Mouse (Mus musculus) lung, embryonic 16.5 days (tissue): ENCODE measurements at regions not wholly inside any gene's neighbourhood (a gene's known extent, or its start where the extent isn't known, plus 50 kb on each side); places are given as distances from the start of the nearest gene placed in this dataset.

ENCODE experiments used
- ATAC-seq: fragments of 200-750 bp; cut with Nextera tagmentation; 2 replicates; pipeline ENCODE4 v1.8.0; 2017; ENCODE audit warnings: low read depth, mild to moderate bottlenecking, moderate library complexity
- H3K27ac ChIP-seq: fragments of 300-500 bp; sonication (generic); 2 replicates; pipeline ENCODE4 v1.5.1; 2014; ENCODE audit warnings: mild to moderate bottlenecking, control low read depth, low read length
- H3K27me3 ChIP-seq: fragments of 300-500 bp; sonication (generic); 2 replicates; pipeline ENCODE4 v1.6.1; 2014; ENCODE audit warnings: low read depth, low read length, mixed read lengths; ENCODE audit not compliant: control insufficient read depth, insufficient read depth
- H3K36me3 ChIP-seq: fragments of 300-500 bp; sonication (generic); 2 replicates; pipeline ENCODE4 v1.6.1; 2014; ENCODE audit warnings: low read length; ENCODE audit not compliant: control insufficient read depth, insufficient read depth
- H3K4me1 ChIP-seq: fragments of 300-500 bp; sonication (generic); replicated peaks from 2 replicates; pipeline ENCODE4 v1.6.1; 2014; ENCODE audit warnings: low read length, mixed read lengths; ENCODE audit not compliant: control insufficient read depth, insufficient read depth
- H3K4me2 ChIP-seq: fragments of 300-500 bp; sonication (generic); 2 replicates; pipeline ENCODE4 v1.6.1; 2014; ENCODE audit warnings: low read depth, low read length, control low read depth
- H3K4me3 ChIP-seq: fragments of 300-500 bp; sonication (generic); 2 replicates; pipeline ENCODE4 v1.5.1; 2014; ENCODE audit warnings: mild to moderate bottlenecking, low read length, control low read depth
- H3K9ac ChIP-seq: fragments of 300-500 bp; sonication (generic); 2 replicates; pipeline ENCODE4 v1.6.1; 2014; ENCODE audit warnings: low read length, control low read depth
- H3K9me3 ChIP-seq: fragments of 300-500 bp; sonication (generic); 2 replicates; pipeline ENCODE4 v1.6.1; 2016; ENCODE audit warnings: low read length; ENCODE audit not compliant: control insufficient read depth
- WGBS: fragments of 180-500 bp; shearing (Covaris S2); extraction: QIAGEN DNeasy Blood & Tissue Kit; methylation state at CpG from one replicate; pipeline ENCODE4 v1.1.7; 2014; 5-methylcytosine and 5-hydroxymethylcytosine counted together

DNA sequence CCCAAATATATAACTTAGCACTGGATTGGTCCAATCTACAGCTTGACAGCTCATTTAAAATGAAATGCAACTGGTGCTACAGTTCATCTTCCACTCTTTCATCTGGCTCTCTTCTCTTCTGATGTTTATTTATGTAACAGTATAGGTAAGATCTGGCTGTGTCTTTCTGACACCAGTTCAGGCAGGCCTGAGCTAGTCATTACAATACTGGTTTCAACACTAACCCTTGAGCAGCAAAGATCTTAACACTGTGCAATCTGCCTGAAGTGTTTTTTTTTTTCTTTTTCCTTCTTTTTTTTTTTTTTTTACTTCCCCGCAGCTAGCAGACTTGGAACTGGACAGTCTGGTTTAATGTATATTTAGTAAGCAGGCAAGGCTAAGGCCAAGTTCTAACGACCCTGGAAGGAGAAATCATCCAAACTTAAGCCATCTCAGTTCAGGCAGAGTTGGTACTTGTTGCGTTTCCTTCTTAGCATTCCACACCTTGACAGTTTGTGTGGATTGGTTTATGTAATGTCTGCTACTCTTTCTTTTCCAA lies 342.8 kb upstream of the Rgmb start:
- H3K36me3 ChIP-seq = no peaks in the 10 kb centered on the region
- no peaks in the 10 kb centered on the region for H3K9me3 ChIP-seq
- H3K27me3 ChIP-seq = no peaks in the 10 kb centered on the region
- peak; percentile 59; the same call in 1 of the 2 replicates for ATAC-seq
- H3K4me3 ChIP-seq = no peak overlapping the region
- 28% methylated on average over 3 of the region's 3 CpGs for WGBS
- no peak overlapping the region for H3K9ac ChIP-seq
- no peak overlapping the region for H3K27ac ChIP-seq
- 0 out of 2 replicates have a peak, but pooled peaks cover 6% of the 10 kb centered on the region for H3K4me1 ChIP-seq
- H3K4me2 ChIP-seq = no peak overlapping the region

DNA sequence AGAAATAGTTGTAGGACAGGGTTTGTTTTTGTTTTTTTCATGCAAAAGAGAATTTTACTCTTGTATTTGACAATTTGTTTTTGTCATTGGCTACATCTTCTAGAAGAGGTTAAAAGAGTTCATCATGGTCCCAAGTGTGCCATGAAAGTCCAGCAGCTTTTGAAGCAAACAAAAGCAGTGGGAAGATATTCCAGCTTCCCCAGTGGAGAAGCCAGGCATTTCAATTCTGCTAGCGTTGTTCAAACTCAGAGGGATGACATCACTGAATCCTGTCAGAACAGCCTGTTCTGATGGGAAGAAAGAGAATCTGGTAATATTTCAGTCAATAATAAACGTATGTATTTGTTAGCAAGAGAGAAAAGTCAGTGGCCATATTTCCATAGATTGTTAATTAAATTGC lies 335.9 kb upstream of the Rgmb start:
- WGBS = 57% methylated on average over 2 of the region's 2 CpGs
- Histone ChIP-seq H3K4me1 (no peaks in the 10 kb centered on the region), H3K36me3 (no peaks in the 10 kb centered on the region), H3K9ac (no peak overlapping the region), H3K27ac (no peak overlapping the region), H3K9me3 (no peaks in the 10 kb centered on the region), H3K4me2 (no peak overlapping the region), H3K27me3 (no peaks in the 10 kb centered on the region), H3K4me3 (no peak overlapping the region)
- ATAC-seq = no peak

DNA sequence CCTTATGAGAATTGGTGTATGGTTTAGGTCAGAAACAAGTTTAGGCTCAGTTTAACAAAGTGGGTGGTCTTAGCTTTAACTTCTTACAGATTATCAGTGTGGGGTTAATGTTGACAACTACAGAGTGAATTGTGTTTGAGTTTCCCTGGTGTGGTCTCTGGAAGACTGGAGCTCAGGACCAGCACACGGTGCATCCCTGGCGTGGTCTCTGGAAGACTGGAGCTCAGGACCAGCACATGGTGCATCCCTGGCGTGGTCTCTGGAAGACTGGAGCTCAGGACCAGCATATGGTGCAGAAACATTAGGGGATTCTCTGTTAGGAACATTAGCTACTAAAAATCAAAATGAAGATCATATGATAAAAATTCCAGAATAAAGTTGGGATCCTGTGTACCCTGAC lies 327.3 kb upstream of the Rgmb start:
- WGBS = 57% methylated on average over 3 of the region's 3 CpGs
- no peak overlapping the region for H3K4me3 ChIP-seq
- ATAC-seq = no peak
- H3K27me3 ChIP-seq = no peaks in the 10 kb centered on the region
- no peak overlapping the region for H3K9ac ChIP-seq
- H3K4me1 ChIP-seq = no peaks in the 10 kb centered on the region
- H3K9me3 ChIP-seq = no peaks in the 10 kb centered on the region
- H3K4me2 ChIP-seq = no peak overlapping the region
- H3K36me3 ChIP-seq = no peaks in the 10 kb centered on the region
- H3K27ac ChIP-seq = no peak overlapping the region

- H3K27ac ChIP-seq = no peak overlapping the region
- H3K4me3 ChIP-seq = no peak overlapping the region
- no peak overlapping the region for H3K4me2 ChIP-seq
- ATAC-seq = peak; percentile 54
- H3K27me3 ChIP-seq = no peaks in the 10 kb centered on the region
- no peak overlapping the region for H3K9ac ChIP-seq
- WGBS = 39% methylated on average over 6 of the region's 6 CpGs
- no peaks in the 10 kb centered on the region for H3K4me1 ChIP-seq
- H3K36me3 ChIP-seq = no peaks in the 10 kb centered on the region
- no peaks in the 10 kb centered on the region for H3K9me3 ChIP-seq
Measured at GRCm38 (mm10) chr17:16157711-16158110, 326.9 kb upstream of the Rgmb start.

DNA sequence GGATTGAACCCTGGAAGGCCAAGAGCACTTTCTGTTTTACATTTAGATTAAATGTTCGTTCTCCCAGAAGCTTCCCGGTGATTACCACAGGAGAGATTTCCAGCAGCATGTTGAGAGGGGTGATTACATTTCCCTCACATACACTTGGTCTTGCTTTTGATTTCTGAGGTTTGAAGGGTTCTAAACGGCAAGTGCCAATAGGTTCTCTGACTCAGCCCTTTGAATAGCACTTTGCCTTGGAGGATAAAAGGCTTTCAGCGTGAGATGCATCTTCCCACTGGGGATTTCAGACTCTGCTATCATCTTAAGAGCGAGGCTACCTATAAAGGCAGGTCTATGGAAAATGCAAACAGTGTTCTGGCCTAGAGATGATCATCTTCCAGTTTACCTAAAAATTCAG lies 326.3 kb upstream of the Rgmb start:
- no peak overlapping the region for H3K27ac ChIP-seq
- H3K9me3 ChIP-seq = no peaks in the 10 kb centered on the region
- H3K4me1 ChIP-seq = no peaks in the 10 kb centered on the region
- WGBS = 71% methylated on average over 5 of the region's 5 CpGs
- no peak overlapping the region for H3K9ac ChIP-seq
- H3K36me3 ChIP-seq = no peaks in the 10 kb centered on the region
- no peak overlapping the region for H3K4me2 ChIP-seq
- no peak overlapping the region for H3K4me3 ChIP-seq
- no peak for ATAC-seq
- no peaks in the 10 kb centered on the region for H3K27me3 ChIP-seq

DNA sequence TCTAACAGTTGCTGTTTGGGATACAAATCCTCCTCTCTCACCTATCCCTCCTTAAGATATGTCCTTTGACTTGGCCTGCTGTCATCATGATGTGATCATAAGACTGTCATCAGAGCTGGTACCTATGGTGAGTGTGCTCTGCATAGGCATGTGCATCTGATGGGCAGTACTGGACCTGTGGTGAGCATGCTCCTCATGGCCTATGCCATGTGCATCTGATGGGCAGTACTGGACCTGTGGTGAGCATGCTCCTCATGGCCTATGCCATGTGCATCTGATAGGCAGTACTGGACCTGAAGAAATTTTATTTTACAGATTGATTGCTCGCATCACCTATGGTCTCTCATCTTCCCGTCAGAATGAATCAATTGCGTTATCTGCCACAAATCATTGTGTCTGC lies 325.8 kb upstream of the Rgmb start:
- no peak overlapping the region for H3K4me2 ChIP-seq
- whole genome bisulfite sequencing = 82% methylated on average over 3 of the region's 3 CpGs
- no peaks in the 10 kb centered on the region for H3K27me3 ChIP-seq
- ATAC-seq = no peak
- no peaks in the 10 kb centered on the region for H3K36me3 ChIP-seq
- H3K9me3 ChIP-seq = no peaks in the 10 kb centered on the region
- no peak overlapping the region for H3K4me3 ChIP-seq
- no peak overlapping the region for H3K27ac ChIP-seq
- H3K9ac ChIP-seq = no peak overlapping the region
- no peaks in the 10 kb centered on the region for H3K4me1 ChIP-seq

GRCm38 (mm10) chr17:16155587-16155986 lies 324.7 kb upstream of the Rgmb start:
- Histone ChIP-seq H3K4me2 (no peak overlapping the region), H3K4me1 (no peaks in the 10 kb centered on the region), H3K27ac (no peak overlapping the region), H3K9ac (no peak overlapping the region), H3K9me3 (no peaks in the 10 kb centered on the region), H3K4me3 (no peak overlapping the region), H3K27me3 (no peaks in the 10 kb centered on the region), H3K36me3 (no peaks in the 10 kb centered on the region)
- WGBS = 57% methylated on average over 3 of the region's 3 CpGs
- ATAC-seq = no peak
